Mouse (Mus musculus): ENCODE measurements around the gene Prr36. TPM values are rescaled to one million over a fixed set of nuclear protein-coding genes. Genes with fewer than 3 reads are reported as not detected.

The Prr36 gene
- polyA plus RNA-seq, 1 experiment from 2014 or later, result 0.43 TPM

DNA sequence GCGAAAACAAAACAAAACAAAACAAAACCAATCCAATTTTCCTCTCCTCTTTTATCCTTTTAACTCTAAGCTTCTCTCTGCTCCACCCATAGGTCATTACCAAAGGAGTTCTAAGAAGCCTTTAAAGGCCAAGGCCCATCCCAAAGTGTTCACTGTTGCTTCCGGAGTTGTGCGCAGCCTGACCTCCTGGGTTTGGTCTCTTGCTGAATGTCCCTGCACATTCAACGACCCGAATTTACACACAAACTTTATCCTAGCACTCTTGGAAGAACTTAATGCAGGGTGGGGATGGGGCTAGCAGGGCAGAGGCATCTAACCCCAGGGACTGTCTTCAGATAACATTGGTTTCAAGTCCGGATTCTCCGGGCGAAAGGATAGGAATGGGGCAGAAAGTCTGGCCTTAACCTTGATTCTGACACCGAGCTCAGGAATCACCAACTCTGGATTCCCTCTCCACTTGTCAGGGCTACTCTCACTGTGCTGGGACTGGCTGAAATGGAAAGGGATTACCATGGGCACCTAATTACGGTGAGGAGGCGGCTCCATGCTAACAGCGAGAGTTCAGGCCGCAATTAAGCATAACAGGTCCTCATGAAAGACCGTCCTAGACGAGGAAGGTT lies 20.7 kb upstream of the Prr36 start:
- Histone ChIP-seq H3K4me1 (peaks cover 30% of the 10 kb centered on the region), H3K27me3 (replicated peaks) (peaks cover 14% of the 10 kb centered on the region; the same call in 1 of the 2 replicates), H3K4me3 (peak overlapping the region; percentile 82), H3K36me3 (peaks cover 24% of the 10 kb centered on the region), H3K9ac (peak overlapping the region; percentile 79), H3K27ac (peak overlapping the region; percentile 96), H3K9me3 (replicated peaks) (no peaks in the 10 kb centered on the region), H3K4me2 (peak overlapping the region; percentile 83)
- no peak for ATAC-seq
- WGBS (ENCODE audit: insufficient replicate concordance), result 19% methylated on average over 15 of the region's 15 CpGs

DNA sequence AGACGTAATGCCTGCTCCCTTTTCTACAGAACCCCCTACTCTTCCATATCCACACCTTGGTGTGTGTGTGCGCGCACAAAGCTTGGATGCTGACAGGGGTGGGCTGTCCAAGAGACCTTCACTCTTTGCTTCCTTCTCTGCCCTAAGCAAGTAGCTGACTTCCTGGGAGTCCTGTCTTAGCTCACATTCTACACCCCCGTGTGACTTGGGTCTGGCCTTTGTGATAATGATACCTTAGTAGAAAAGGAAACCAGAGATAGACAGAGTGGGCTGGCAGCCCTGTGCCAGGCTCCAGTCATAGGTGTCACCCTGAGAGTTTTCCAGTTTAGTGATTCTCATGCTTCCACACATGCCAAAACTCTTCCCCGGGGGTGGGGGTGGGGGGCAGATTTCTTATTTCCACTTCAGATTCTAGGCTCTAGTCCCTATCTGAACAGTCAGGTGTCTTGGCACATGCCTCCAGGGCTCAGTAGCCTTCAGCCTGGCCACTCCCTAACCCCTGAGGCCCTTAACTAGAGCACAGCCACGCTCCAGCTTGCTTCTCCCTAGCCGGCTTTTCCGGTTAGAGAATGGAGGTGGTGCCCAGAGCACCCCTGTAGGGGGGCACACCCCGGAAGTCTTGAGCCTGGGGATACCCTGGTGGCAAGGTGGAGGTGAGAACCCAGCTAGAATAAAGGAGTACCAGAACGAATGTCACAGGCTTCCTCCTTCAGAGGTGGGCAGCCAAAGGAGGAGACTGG lies 13.5 kb upstream of the Prr36 start:
- 40% methylated on average over 10 of the region's 10 CpGs for WGBS (ENCODE audit: insufficient replicate concordance)
- Histone ChIP-seq H3K4me2 (no peak overlapping the region), H3K4me1 (peaks cover 20% of the 10 kb centered on the region), H3K36me3 (no peaks in the 10 kb centered on the region), H3K27ac (no peak overlapping the region), H3K9ac (no peak overlapping the region; the same call in 1 of the 2 replicates), H3K9me3 (replicated peaks) (no peaks in the 10 kb centered on the region), H3K4me3 (no peak overlapping the region), H3K27me3 (replicated peaks) (peaks cover 64% of the 10 kb centered on the region)
- ATAC-seq, result peak; percentile 47

DNA sequence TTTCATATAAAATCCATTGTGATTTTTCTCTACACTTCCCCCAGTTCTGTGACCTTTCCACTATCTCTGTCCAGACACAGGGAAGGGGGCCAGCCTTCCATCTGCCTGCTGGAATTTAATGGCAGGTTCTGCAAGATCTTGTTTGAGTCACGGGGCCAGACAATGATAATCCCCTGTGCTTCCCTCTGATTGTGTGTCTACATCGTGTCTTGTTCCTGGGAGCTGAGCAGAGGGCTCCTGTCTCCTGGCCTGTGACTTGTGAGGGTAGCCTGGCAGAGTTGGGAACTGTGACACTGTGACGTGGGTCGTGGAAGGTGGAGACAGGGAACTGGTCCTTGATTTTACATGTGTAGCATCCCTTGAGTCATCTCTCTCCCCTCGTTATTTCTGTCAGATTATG lies 12.5 kb upstream of the Prr36 start:
- H3K27ac ChIP-seq, result no peak overlapping the region
- H3K9ac ChIP-seq, result no peak overlapping the region
- peaks cover 20% of the 10 kb centered on the region for H3K4me1 ChIP-seq
- no peaks in the 10 kb centered on the region for H3K36me3 ChIP-seq
- ATAC-seq, result no peak
- no peaks in the 10 kb centered on the region for H3K9me3 ChIP-seq (replicated peaks)
- no peak overlapping the region for H3K4me2 ChIP-seq
- peaks cover 66% of the 10 kb centered on the region for H3K27me3 ChIP-seq (replicated peaks)
- WGBS (ENCODE audit: insufficient replicate concordance), result 55% methylated on average over 5 of the region's 5 CpGs
- H3K4me3 ChIP-seq, result no peak overlapping the region

DNA sequence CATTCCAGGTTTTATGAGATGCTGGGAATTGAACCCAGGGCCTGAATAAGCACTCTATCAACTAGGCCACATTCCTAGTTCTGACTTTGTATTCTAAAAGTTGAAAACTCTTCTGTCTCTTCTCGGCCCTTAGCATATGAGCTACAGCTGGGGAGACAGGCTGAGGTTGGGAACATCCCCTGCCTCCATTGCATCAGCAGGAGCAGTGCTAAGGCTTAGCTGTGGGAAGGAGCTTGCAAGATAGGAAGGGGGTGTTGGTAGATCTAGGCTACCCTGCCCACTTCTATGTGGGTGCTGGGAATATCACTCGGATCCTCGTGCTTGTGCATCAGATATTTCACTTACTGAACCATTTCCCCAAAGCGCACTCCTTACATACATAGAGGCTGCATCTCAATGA lies 10.7 kb upstream of the Prr36 start:
- Histone ChIP-seq H3K4me2 (no peak overlapping the region), H3K9ac (no peak overlapping the region), H3K4me3 (no peak overlapping the region), H3K36me3 (no peaks in the 10 kb centered on the region), H3K9me3 (replicated peaks) (no peaks in the 10 kb centered on the region), H3K4me1 (peaks cover 20% of the 10 kb centered on the region), H3K27ac (no peak overlapping the region), H3K27me3 (replicated peaks) (peaks cover 69% of the 10 kb centered on the region)
- ATAC-seq, result no peak
- 68% methylated on average over 4 of the region's 4 CpGs for WGBS (ENCODE audit: insufficient replicate concordance)

DNA sequence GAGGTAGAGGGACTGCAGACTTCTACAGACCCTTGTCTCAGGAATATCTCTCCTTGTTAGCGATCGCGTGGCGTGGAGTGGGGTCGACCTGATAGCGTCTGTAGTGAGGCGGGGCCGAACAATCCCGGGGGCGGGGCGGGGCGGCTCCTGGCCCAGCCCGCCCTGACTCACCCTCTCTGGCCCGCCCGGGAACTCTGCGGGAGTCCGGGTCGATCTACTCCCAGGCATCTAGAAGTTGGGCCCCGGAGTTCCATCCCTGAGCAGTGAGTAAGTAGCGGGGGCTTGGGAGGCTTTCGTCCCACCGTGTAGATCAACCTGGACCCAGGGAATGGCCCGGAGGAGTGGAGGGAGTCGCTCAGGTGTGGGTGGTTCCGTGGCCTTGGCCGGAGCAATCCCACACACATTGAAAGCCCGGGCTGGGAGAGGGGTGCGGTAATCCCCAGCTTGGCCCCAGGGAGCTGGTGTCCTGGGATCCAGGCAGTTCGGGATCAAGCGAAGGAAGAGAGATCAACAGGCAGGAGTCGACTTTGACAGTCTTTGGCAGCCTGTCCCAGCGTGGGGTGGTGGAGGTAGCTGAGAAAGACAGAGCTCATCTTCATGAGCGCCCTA lies 9.6 kb upstream of the Prr36 start, which contains the start of gene Lrrc8e:
Gene Lrrc8e (plus strand): TSS at position 89 of the 609 bp plus-strand sequence.
- H3K36me3 ChIP-seq, result no peaks in the 10 kb centered on the region
- 9% methylated on average over 33 of the region's 33 CpGs for WGBS (ENCODE audit: insufficient replicate concordance)
- peak; percentile 73 for ATAC-seq
- no peaks in the 10 kb centered on the region for H3K9me3 ChIP-seq (replicated peaks)
- peaks cover 71% of the 10 kb centered on the region for H3K27me3 ChIP-seq (replicated peaks)
- H3K27ac ChIP-seq, result no peak within 1 kb of the TSS
- H3K4me3 ChIP-seq, result peak within 1 kb of the TSS; percentile 32
- peak within 1 kb of the TSS; percentile 61 for H3K4me2 ChIP-seq
- H3K4me1 ChIP-seq, result peaks cover 20% of the 10 kb centered on the region
- peak within 1 kb of the TSS; percentile 42; the same call in 1 of the 2 replicates for H3K9ac ChIP-seq

DNA sequence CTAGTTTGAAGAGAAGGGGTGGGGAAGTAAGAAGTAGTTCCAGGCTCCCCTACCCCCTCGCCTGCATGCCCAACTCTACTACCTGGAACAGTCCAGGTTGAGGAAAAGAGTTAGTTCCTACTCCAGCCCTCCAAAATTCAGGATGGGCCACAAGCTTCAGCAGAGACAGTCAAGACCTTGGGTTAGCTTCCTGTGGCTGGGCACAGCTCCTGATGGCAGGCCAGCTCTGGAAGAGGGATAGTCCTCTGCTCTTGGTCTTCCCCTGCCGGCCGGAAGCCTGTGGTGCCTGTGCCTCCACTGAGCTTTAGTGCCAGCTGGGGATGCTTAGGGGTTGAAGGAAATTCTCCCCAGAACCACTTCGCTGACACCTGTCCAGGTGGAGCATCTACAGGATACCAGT lies 9.1 kb upstream of the Prr36 start:
- Histone ChIP-seq H3K4me1 (peaks cover 19% of the 10 kb centered on the region), H3K4me2 (peak overlapping the region; percentile 61), H3K9me3 (replicated peaks) (no peaks in the 10 kb centered on the region), H3K27ac (no peak overlapping the region), H3K27me3 (replicated peaks) (peaks cover 71% of the 10 kb centered on the region), H3K9ac (peak overlapping the region; percentile 42; the same call in 1 of the 2 replicates), H3K36me3 (no peaks in the 10 kb centered on the region), H3K4me3 (peak overlapping the region; percentile 32)
- ATAC-seq, result peak; percentile 18; the same call in 1 of the 2 replicates
- 20% methylated on average over 4 of the region's 4 CpGs for WGBS (ENCODE audit: insufficient replicate concordance)

DNA sequence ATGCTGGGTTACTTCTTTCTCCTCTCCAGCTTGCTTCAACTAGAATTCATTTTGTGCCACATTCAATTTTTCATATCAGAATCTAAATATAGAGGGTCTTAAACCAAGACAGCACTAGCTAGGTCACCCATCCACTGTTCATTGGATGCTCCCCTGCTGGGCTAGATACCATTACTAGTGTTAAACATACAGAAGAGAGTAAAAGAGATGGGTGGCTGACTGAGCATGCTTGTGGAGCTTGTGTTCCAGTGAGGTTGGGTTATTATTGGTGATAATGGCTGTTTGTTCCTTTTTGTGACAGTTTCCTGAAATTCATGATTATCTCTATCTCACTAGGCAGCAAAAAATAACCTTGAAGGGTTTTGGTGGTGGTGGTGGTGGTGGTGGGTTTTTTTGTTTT lies 4.8 kb upstream of the Prr36 start:
- Histone ChIP-seq H3K36me3 (no peaks in the 10 kb centered on the region), H3K4me2 (no peak overlapping the region), H3K27ac (no peak overlapping the region), H3K4me3 (no peak overlapping the region), H3K9me3 (replicated peaks) (no peaks in the 10 kb centered on the region), H3K4me1 (peaks cover 7% of the 10 kb centered on the region), H3K27me3 (replicated peaks) (peaks cover 78% of the 10 kb centered on the region), H3K9ac (no peak overlapping the region)
- ATAC-seq, result no peak

DNA sequence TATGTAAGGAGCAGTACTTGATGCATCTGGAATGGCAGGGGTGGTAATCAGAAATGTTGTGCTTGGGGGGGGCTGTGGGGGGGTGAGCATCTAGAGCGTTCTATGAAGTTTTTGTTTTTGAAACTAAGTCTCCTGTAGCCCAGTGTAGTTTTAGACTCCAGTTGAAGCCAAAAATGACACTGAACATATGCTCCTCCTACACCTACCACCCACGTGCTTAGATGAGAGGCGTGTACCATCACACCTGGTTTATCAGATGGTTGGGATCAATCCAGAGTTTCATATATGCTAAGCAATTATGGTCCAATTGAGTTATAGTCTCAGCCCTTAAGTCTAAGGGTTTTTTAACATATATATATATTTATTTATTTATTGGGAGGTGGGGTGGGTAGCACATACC lies 2.4 kb upstream of the Prr36 start:
- 70% methylated on average over 3 of the region's 3 CpGs for WGBS (ENCODE audit: insufficient replicate concordance)
- peaks cover 5% of the 10 kb centered on the region for H3K4me1 ChIP-seq

DNA sequence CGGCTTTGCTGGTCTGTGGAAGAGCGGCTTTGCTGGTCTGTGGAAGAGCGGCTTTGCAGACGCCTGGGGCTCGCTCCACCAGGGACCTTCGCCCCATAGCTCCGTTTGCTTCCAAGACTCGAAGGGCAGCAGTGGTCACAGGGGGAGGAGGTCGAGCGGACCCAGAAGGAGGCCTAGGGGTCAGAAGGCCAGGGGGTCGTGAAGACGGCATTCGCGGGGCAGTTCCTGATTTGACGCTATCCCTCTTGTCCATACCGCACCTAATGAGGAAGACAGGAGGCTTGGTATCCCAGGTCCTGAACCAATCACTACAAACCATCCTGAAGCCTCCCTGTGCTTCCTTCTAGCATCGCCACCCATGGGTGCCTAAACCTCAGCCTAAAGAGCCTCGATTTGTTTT lies 963 bp downstream of the Prr36 start:
- Histone ChIP-seq H3K36me3 (no peaks in the 10 kb centered on the region), H3K9ac (no peak overlapping the region), H3K27me3 (replicated peaks) (peaks cover 96% of the 10 kb centered on the region), H3K4me1 (peaks cover 27% of the 10 kb centered on the region), H3K4me2 (peak overlapping the region; percentile 61), H3K27ac (no peak overlapping the region), H3K9me3 (replicated peaks) (no peaks in the 10 kb centered on the region), H3K4me3 (peak overlapping the region; percentile 37; the same call in 1 of the 2 replicates)
- 12% methylated on average over 18 of the region's 18 CpGs for WGBS (ENCODE audit: insufficient replicate concordance)
- no peak for ATAC-seq

More for the DNA sequence above, 2.4 kb upstream of the Prr36 start:
- H3K9ac ChIP-seq, result no peak overlapping the region
- no peak overlapping the region for H3K4me3 ChIP-seq
- ATAC-seq, result no peak
- no peaks in the 10 kb centered on the region for H3K36me3 ChIP-seq
- H3K27me3 ChIP-seq (replicated peaks), result peaks cover 78% of the 10 kb centered on the region
- no peak overlapping the region for H3K4me2 ChIP-seq
- H3K9me3 ChIP-seq (replicated peaks), result no peaks in the 10 kb centered on the region
- no peak overlapping the region for H3K27ac ChIP-seq

DNA sequence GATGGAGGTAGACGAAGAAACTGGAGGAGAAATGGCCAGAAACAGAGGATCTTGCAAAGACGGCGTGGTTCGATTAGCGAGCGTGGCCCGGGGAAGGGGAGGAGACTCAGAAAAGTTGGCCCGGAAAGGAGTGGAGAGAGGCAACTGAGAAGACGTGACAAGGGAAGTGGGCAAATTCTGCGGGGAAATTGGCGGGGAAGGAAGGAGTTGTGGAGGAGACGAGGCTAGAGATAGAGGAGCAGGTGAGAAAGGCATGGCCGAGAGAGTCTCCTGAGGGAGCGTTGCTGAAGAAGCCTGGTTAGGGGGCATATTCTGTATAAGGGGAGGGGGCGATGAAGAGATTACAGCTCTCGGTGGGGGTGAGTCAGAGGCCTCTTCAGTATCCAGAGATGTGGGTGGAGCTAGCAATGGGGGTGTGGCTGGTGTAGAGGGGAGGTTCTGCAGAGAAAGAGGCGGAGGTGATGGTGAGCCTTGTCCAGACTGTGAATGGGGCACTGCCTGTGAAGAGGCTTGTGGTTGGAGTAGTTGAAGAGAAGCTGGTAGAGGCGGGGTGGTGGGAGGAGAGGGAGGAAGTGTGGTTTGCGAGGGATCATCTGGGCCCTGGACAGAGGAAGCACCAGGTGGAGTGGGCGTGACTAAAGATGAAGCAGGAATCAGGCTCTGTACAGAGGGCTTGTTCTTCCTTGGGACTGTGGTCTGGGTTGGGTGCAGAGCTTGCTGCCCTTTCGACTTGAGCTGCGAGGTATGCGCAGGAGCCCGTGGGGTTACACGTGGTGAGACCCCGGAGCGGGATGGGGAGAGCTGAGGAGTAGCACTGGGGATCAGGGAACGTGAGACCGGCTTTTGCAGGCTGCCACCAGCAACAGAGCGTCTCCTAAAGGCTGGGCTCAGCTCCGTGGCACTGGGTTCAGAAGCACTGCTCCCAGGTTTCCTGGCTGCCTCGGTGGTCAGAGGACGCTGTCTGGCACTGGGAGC lies 3.0 kb downstream of the Prr36 start:
- WGBS (ENCODE audit: insufficient replicate concordance), result 3% methylated on average over 33 of the region's 33 CpGs
- H3K9ac ChIP-seq, result 0 out of 2 replicates have a peak overlapping the region, but pooled peaks have one; percentile 24
- 0 out of 2 replicates have a peak overlapping the region, but pooled peaks have one; percentile 26 for H3K27ac ChIP-seq

More for the DNA sequence above, 3.0 kb downstream of the Prr36 start:
- peak; percentile 67 for ATAC-seq
- Histone ChIP-seq H3K4me1 (peaks cover 27% of the 10 kb centered on the region), H3K9me3 (replicated peaks) (no peaks in the 10 kb centered on the region), H3K4me3 (peak overlapping the region; percentile 39), H3K36me3 (no peaks in the 10 kb centered on the region), H3K27me3 (replicated peaks) (peaks cover 97% of the 10 kb centered on the region), H3K4me2 (peak overlapping the region; percentile 74)
